In genomic region chr7:73036801-73037555, GRCm38 (mm10) we compare ENCODE assay signal across 7 mouse cellular contexts.
DNase-seq lines count a peak whose midpoint lies in the region; ATAC-seq lines count a peak whose summit lies in the region.

No protein-coding gene starts in this region.

- peak; percentile 67 for DNase-seq in Muller cell, postnatal 12 days (ENCODE audit: inconsistent ontology term)
- peak; percentile 50 for DNase-seq in adipocyte (ENCODE audit: low spot score)
- peak; percentile 80 for DNase-seq in gastrocnemius, postnatal 14 days
- peak; percentile 10 for DNase-seq in kidney, adult 11 months
- peak; percentile 61 to 65 for DNase-seq in left cerebral cortex, postnatal 36 days (ENCODE audit: low spot score in 2 of 2)
- DNase-seq in right cerebral cortex, postnatal 36 days (ENCODE audit: low spot score in 2 of 2) = peak; percentile 61 to 66

- no peak for ATAC-seq in erythroblast, adult 5-6 weeks (replicated peaks; ENCODE audit: low FRiP score, poor library complexity, severe bottlenecking)

- intact Hi-C loops in gastrocnemius, postnatal 14 days (cut with DNase I; ENCODE audit: low total_unique reads) = no loop called here
- intact Hi-C loops in left cerebral cortex, postnatal 36 days (cut with DNase I) = no loop called here

Comparison
In these comparisons a context has a peak if more than half of its experiments do, and no peak if none do; other contexts are left out.
1. DNase-seq: peak in every context shown above with its lines; median percentile 80 in gastrocnemius, postnatal 14 days; 67 in Muller cell, postnatal 12 days; 64 in right cerebral cortex, postnatal 36 days; 63 in left cerebral cortex, postnatal 36 days; 50 in adipocyte; 10 in kidney, adult 11 months.